Mouse (Mus musculus) hindbrain, embryonic 11.5 days (tissue): Measurements from ENCODE around the gene Myh9. TPM values are rescaled to one million over a fixed set of nuclear protein-coding genes. Genes with fewer than 3 reads are reported as not detected.

Experiments
- ATAC-seq: fragments of 200-750 bp; cut with Nextera tagmentation; 2 replicates; pipeline ENCODE4 v1.8.0; 2017; ENCODE audit warnings: mild to moderate bottlenecking, moderate TSS enrichment, moderate library complexity; ENCODE audit not compliant: low FRiP score
- DNase-seq: peaks from one replicate; pipeline ENCODE4 v3.0.0-alpha.2; 2015; ENCODE audit warnings: low spot score
- H3K27ac ChIP-seq: fragments of 300-500 bp; sonication (generic); 2 replicates; pipeline ENCODE4 v1.5.1; 2014; ENCODE audit warnings: mild to moderate bottlenecking, low read depth, low read length
- H3K27me3 ChIP-seq: fragments of 300-500 bp; sonication (generic); 2 replicates; pipeline ENCODE4 v1.6.1; 2014; ENCODE audit warnings: mild to moderate bottlenecking, low read length, moderate library complexity, mixed read lengths; ENCODE audit not compliant: control insufficient read depth, insufficient read depth
- H3K36me3 ChIP-seq: fragments of 300-500 bp; sonication (generic); 2 replicates; pipeline ENCODE4 v1.6.1; 2014; ENCODE audit warnings: mild to moderate bottlenecking, low read length, moderate library complexity, mixed read lengths; ENCODE audit not compliant: control insufficient read depth, insufficient read depth
- H3K4me1 ChIP-seq: fragments of 300-500 bp; sonication (generic); replicated peaks from 2 replicates; pipeline ENCODE4 v1.6.1; 2014; ENCODE audit warnings: low read length, mixed read lengths; ENCODE audit not compliant: control insufficient read depth, insufficient read depth
- H3K4me2 ChIP-seq: fragments of 300-500 bp; sonication (generic); replicated peaks from 2 replicates; pipeline ENCODE4 v1.6.1; 2014; ENCODE audit warnings: mild to moderate bottlenecking, low read depth, low read length
- H3K4me3 ChIP-seq: fragments of 300-500 bp; sonication (generic); 2 replicates; pipeline ENCODE4 v1.5.1; 2014; ENCODE audit warnings: low read depth, low read length
- H3K9ac ChIP-seq: fragments of 300-500 bp; sonication (generic); 2 replicates; pipeline ENCODE4 v1.6.1; 2014; ENCODE audit warnings: low read depth, low read length
- H3K9me3 ChIP-seq: fragments of 300-500 bp; sonication (generic); 2 replicates; pipeline ENCODE4 v1.6.1; 2016; ENCODE audit warnings: low read length; ENCODE audit not compliant: control insufficient read depth
- WGBS: fragments of 180-500 bp; shearing (Covaris S2); extraction: QIAGEN DNeasy Blood & Tissue Kit; methylation state at CpG from one replicate; pipeline ENCODE4 v1.1.7; 2014; 5-methylcytosine and 5-hydroxymethylcytosine counted together
- polyA plus RNA-seq: library from polyadenylated mRNA; unstranded; fragments of >200 nt; fragmentation: Nextera tagmentation; extraction: Ambion mirVana; gene quantifications from 2 replicates; pipeline ENCODE4 v1.2.1, GENCODE M21; 2014

Myh9 gene
- polyA plus RNA-seq, 1 experiment from 2014 or later = 29.8 TPM

DNA sequence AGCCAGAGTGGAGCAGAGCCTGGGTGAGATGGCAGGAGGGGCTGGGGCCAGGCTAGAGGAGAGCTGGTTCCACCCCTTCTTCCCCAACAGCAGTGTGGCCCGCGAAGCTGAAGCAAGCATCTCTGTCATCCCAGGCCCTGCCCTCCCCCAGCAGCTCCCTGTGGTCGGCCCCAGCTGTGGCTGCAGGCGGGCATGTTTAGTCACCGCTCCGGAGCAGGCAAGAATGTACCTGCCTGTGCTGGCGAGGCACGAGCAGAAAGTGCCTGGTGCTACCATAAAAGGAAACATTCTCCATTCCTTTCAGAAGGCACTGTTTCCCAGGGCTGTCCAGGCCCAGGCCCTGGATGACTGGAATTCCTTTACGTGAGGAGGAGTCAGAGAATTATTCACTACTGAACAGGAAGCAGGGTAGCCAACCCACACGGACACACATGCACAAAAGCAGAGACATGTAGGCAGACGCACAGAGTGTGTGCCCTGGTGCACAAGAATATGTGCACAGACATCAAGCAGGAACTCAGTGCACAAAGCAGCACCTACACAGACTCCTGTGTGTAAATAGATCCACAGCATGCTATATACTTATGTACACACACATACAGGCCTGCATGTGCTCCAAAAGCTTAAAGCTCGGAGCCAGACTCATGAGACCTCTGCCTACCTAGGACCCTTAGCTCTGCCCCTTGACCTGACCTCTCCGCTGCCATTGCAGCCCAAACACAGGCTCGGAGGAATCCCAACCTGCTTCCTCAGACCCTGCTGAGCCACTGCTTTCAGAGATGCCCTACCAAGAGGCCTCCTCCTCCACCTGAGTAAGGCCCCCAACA is 43.1 kb downstream of the Myh9 start:
- WGBS = 18% methylated on average over 14 of the region's 14 CpGs
- peak; percentile 39 for DNase-seq

DNA sequence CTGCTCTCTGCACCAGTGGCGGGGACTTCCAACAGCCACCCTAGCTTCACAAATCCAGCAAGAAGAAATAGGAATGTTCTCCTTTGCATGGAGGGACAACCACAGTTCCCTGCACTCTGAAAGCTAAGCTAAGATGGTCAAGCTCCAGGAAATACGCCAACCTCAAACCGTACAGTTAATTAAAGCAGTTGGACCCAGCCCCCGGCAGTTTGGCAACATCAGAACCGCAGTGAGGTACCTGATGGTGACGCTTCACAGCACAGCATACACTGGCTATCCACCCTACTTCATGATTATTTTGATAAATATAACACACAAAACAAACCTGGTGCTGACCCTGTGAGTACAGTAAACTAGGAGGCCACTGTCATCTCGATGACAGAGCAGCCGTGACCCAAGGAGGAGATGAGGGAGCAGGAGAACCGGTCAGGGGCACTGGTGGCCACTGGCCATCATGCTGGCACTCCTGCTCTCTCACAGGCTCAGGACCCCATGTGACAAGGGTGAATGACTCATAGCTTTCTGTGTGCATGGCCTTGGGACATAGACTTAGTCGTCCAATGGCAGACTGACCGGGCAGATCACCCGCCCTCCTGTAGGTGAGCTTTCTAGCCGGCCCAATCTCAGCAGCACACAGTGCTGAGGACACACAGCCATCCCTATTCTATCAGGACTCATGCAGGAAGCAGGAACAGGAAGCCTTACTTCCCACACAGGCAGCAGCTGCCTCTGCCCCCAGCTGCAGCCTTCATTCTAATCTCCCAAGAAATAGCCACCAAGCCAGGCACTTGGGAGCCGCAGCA is 44.2 kb downstream of the Myh9 start:
- H3K36me3 ChIP-seq = no peaks in the 10 kb centered on the region
- H3K9me3 ChIP-seq = no peaks in the 10 kb centered on the region
- peak overlapping the region; percentile 30 for H3K27ac ChIP-seq
- ATAC-seq (no peak), DNase-seq (no peak)
- WGBS = 83% methylated on average over 14 of the region's 14 CpGs
- peaks cover 10% of the 10 kb centered on the region for H3K4me1 ChIP-seq
- no peak overlapping the region for H3K4me2 ChIP-seq
- no peak overlapping the region for H3K9ac ChIP-seq
- no peaks in the 10 kb centered on the region for H3K27me3 ChIP-seq
- H3K4me3 ChIP-seq = no peak overlapping the region

More for the DNA sequence above, 43.1 kb downstream of the Myh9 start:
- Histone ChIP-seq H3K9ac (no peak overlapping the region), H3K9me3 (no peaks in the 10 kb centered on the region), H3K36me3 (no peaks in the 10 kb centered on the region), H3K4me3 (no peak overlapping the region), H3K4me2 (no peak overlapping the region; the same call in 1 of the 2 replicates), H3K27me3 (no peaks in the 10 kb centered on the region), H3K27ac (peak overlapping the region; percentile 30; the same call in 1 of the 2 replicates), H3K4me1 (peaks cover 10% of the 10 kb centered on the region)
- ATAC-seq = peak; percentile 12; the same call in 1 of the 2 replicates

DNA sequence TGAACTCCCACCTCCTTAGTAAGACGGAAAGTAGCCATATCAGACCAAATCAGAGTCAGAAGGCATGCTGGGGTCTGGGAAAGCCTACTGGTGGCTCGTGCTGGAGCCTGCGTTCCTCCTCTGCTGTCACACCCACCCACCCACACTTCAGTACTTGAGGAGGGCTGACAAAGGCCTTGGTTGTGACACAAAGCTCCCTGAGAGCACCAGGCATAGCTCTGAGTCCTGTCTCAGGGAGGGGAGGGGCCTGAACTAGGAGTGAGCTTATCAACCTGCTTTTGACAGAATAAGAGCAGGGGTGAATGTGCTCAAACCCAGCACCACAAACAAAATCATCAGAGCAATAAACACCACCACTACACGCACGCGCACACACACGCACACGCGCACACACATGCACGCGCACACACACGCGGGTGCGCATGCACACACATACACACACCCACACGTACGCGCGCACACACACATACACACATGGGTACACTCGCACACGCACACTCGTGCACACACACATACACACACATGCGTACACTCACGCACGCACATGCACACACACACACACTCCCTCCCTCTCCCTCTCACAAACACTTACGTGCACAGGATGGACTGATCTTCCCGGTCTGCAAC is 45.5 kb downstream of the Myh9 start:
- Histone ChIP-seq H3K9ac (no peak overlapping the region), H3K4me2 (no peak overlapping the region)

DNA sequence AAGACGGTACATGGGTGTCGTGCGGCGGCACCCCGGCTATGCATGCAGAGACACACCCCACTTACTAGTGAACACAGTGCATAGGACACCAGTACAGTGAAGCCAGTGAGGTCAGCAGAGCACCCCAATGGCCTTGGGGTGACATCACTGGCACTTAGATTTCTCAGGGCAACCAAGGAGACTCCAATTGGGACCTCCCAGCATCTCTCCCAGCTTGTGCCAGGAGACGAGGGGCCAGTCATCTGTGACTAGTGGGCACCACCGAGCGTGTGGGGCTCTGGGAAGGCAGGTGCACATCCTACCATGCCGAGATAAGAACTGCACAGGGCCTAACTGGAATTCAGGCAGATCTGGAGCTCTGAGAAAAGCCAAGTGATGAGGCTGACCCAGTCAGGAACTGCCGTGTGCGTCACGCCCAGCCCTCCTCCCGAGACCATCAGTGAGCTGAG is 47.0 kb downstream of the Myh9 start:
- DNase-seq = no peak
- no peaks in the 10 kb centered on the region for H3K27me3 ChIP-seq
- H3K27ac ChIP-seq = no peak overlapping the region
- no peak for ATAC-seq
- H3K4me1 ChIP-seq = peaks cover 10% of the 10 kb centered on the region
- H3K36me3 ChIP-seq = no peaks in the 10 kb centered on the region
- H3K9me3 ChIP-seq = no peaks in the 10 kb centered on the region
- H3K4me3 ChIP-seq = no peak overlapping the region
- H3K9ac ChIP-seq = no peak overlapping the region
- WGBS = 97% methylated on average over 13 of the region's 13 CpGs
- H3K4me2 ChIP-seq = no peak overlapping the region

More for the DNA sequence above, 45.5 kb downstream of the Myh9 start:
- ATAC-seq = no peak
- 96% methylated on average over 26 of the region's 26 CpGs for WGBS
- H3K4me1 ChIP-seq = peaks cover 10% of the 10 kb centered on the region
- H3K4me3 ChIP-seq = no peak overlapping the region
- H3K9me3 ChIP-seq = no peaks in the 10 kb centered on the region
- no peak for DNase-seq
- no peak overlapping the region for H3K27ac ChIP-seq
- no peaks in the 10 kb centered on the region for H3K27me3 ChIP-seq
- no peaks in the 10 kb centered on the region for H3K36me3 ChIP-seq

DNA sequence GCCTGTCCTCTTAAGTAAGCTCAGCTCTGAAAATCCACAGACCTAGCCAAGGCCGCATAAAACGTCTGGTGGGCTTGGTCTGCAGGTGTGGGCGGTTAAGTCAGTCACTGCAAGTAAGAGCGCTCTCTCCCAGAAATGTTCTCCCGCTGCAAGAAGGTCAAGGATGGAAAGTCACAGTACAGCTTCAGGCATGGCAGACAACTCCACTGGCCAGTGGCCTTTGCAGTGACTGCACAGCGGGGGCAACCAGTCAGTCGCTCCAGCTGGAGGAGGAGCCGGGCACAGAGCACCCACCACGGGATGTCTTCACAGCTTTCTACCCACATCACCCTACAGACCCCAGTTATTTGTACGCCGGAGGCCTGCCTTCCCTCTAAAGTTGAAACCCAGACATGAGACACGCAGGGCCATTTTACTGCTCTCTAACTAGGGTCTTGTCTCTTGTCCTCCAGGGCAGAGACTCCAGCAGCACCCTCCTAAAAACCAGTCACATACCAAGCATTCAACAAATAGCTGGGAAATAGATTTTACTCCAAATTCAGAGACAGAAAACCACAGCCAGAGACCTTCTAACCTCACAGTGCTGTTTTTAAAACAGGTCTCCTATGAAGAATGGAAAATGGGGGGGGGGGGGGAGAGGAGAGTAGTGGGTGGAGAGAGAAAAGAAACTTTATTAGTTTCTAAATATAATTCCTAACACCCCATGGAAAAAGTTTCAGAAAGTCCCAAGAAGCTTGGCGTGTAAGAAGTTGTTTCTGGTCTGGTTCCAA is 47.7 kb downstream of the Myh9 start:
- Histone ChIP-seq H3K27me3 (no peaks in the 10 kb centered on the region), H3K9me3 (no peaks in the 10 kb centered on the region), H3K27ac (no peak overlapping the region), H3K4me2 (no peak overlapping the region), H3K36me3 (no peaks in the 10 kb centered on the region), H3K4me3 (no peak overlapping the region), H3K9ac (no peak overlapping the region), H3K4me1 (peaks cover 8% of the 10 kb centered on the region)
- WGBS = 91% methylated on average over 13 of the region's 13 CpGs
- DNase-seq (no peak), ATAC-seq (no peak)

DNA sequence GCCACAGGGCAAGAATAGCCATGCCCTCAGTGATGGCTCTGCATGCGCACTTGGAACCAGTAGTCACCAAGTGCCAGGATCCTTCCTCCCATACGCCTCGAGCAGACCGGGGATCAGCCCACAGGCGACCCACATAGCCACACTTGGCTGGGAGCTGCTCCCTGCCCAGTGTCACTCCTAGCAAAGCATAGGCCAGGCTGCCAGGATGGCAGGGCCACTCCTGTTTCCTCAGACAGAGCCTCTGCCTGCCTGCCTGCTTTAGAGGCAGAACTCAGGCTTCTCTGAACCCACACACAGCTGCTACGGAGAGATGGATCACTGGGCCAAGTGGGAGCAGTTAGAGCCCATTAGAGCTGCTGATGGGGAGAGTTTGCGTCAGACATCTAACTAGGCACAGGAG is 48.4 kb downstream of the Myh9 start:
- ATAC-seq (no peak), DNase-seq (no peak)
- Histone ChIP-seq H3K4me2 (no peak overlapping the region), H3K9ac (no peak overlapping the region), H3K36me3 (no peaks in the 10 kb centered on the region), H3K27ac (no peak overlapping the region), H3K9me3 (no peaks in the 10 kb centered on the region), H3K4me3 (no peak overlapping the region), H3K27me3 (no peaks in the 10 kb centered on the region), H3K4me1 (peaks cover 3% of the 10 kb centered on the region)
- WGBS = 91% methylated on average over 7 of the region's 7 CpGs

DNA sequence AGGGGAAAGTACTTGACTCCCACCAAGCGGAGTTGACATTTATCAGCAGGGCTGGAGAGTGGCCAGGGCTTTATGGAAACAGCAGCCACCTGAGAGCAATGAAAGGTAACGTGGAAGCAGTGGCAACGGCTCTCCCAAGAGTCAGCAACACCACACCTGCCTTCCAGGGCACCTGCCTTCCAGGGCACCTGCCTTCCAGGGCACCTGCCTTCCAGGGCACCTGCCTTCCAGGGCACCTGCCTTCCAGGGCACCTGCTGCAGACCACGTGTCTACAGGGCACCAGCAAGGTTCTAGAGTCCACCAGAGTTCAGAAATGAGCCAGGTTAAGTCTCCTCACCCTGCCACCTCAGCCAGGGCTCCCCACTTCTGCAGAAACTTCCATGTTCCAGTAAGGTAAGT is 48.9 kb downstream of the Myh9 start:
- DNase-seq (no peak), ATAC-seq (no peak)
- whole genome bisulfite sequencing = 94% methylated on average over 4 of the region's 4 CpGs
- no peak overlapping the region for H3K4me3 ChIP-seq
- H3K9me3 ChIP-seq = no peaks in the 10 kb centered on the region
- no peak overlapping the region for H3K27ac ChIP-seq
- H3K9ac ChIP-seq = no peak overlapping the region
- H3K4me1 ChIP-seq = peaks cover 2% of the 10 kb centered on the region; the same call in 1 of the 2 replicates
- no peaks in the 10 kb centered on the region for H3K27me3 ChIP-seq
- no peak overlapping the region for H3K4me2 ChIP-seq
- no peaks in the 10 kb centered on the region for H3K36me3 ChIP-seq

DNA sequence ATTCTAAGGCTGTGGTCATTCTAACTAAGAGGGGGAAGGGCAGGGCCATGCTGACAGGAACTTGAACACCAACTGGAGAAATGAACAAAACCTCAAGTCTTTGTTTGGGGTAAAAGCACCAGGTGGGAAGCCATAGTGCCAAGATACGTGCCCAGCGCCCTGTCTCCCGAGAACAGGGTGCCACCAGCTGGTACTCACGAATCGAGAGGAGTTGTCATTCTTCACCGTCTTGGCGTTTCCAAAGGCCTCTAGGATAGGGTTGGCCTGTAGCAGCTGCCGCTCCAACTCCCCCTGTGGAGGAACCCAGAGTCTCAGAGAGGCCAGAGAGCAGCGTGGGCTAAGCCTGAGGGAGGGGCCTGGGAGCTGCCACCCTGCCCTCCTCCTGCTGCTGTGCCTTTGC is 49.9 kb downstream of the Myh9 start:
- whole genome bisulfite sequencing = 91% methylated on average over 9 of the region's 9 CpGs
- no peak overlapping the region for H3K9ac ChIP-seq
- no peaks in the 10 kb centered on the region for H3K36me3 ChIP-seq
- H3K4me3 ChIP-seq = no peak overlapping the region
- no peaks in the 10 kb centered on the region for H3K9me3 ChIP-seq
- H3K4me1 ChIP-seq = 0 out of 2 replicates have a peak, but pooled peaks cover 2% of the 10 kb centered on the region
- H3K27me3 ChIP-seq = no peaks in the 10 kb centered on the region
- no peak overlapping the region for H3K27ac ChIP-seq
- no peak overlapping the region for H3K4me2 ChIP-seq
- DNase-seq (no peak), ATAC-seq (no peak)
